Mouse (Mus musculus): ENCODE measurements around the gene Ppp1r36. TPM values are rescaled to one million over a fixed set of nuclear protein-coding genes. Genes with fewer than 3 reads are reported as not detected.

Gene Ppp1r36
- polyA plus RNA-seq, 1 experiment from 2014 or later = 1.2 TPM

DNA sequence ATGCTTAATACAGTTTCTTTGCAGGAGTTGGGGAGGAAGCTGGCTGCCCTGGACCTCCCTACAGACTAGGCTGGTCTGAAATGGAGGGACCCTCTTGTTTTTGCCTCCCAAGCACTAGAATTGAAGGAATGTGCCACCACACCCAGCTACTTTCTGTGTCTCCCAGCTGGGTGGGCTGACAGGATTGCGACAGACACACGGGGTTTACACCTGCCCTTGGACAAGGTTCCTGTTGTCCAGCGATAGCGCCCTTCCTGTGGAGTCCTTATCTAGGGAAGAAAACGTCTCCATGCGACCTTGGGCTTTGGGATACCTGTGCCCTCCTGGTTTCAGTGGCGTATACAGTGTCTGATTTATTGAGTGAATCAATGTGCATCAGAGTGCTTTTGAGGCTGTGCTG is 37.2 kb upstream of the Ppp1r36 start:
- 86% methylated on average over 7 of the region's 7 CpGs for WGBS
- Histone ChIP-seq H3K4me3 (ENCODE audit: low read depth, low read length) (no peak overlapping the region), H3K9ac (replicated peaks; ENCODE audit: low read length) (no peak overlapping the region), H3K27me3 (ENCODE audit: control insufficient read depth, insufficient read depth, low read length) (no peaks in the 10 kb centered on the region), H3K4me1 (ENCODE audit: control insufficient read depth, insufficient read depth, low read length) (no peaks in the 10 kb centered on the region), H3K36me3 (replicated peaks; ENCODE audit: control insufficient read depth, insufficient read depth, low read depth, low read length) (no peaks in the 10 kb centered on the region), H3K9me3 (replicated peaks; ENCODE audit: control insufficient read depth, low read length) (no peaks in the 10 kb centered on the region), H3K4me2 (ENCODE audit: low read depth, low read length) (no peak overlapping the region), H3K27ac (replicated peaks; ENCODE audit: low read depth, low read length) (no peak overlapping the region)
- DNase-seq (ENCODE audit: low spot score) (no peak), ATAC-seq (replicated peaks; ENCODE audit: insufficient number of reproducible peaks, low FRiP score, low TSS enrichment, low read depth) (no peak)

- no peaks in the 10 kb centered on the region for H3K4me1 ChIP-seq (ENCODE audit: control insufficient read depth, insufficient read depth, low read length)
- H3K27ac ChIP-seq (replicated peaks; ENCODE audit: low read depth, low read length) = no peak overlapping the region
- no peak for DNase-seq (ENCODE audit: low spot score)
- no peak for ATAC-seq (replicated peaks; ENCODE audit: insufficient number of reproducible peaks, low FRiP score, low TSS enrichment, low read depth)
- no peaks in the 10 kb centered on the region for H3K9me3 ChIP-seq (replicated peaks; ENCODE audit: control insufficient read depth, low read length)
- no peak overlapping the region for H3K9ac ChIP-seq (replicated peaks; ENCODE audit: low read length)
- no peaks in the 10 kb centered on the region for H3K27me3 ChIP-seq (ENCODE audit: control insufficient read depth, insufficient read depth, low read length)
- no peak overlapping the region for H3K4me3 ChIP-seq (ENCODE audit: low read depth, low read length)
- no peak overlapping the region for H3K4me2 ChIP-seq (ENCODE audit: low read depth, low read length)
- 92% methylated on average over 8 of the region's 8 CpGs for WGBS
- H3K36me3 ChIP-seq (replicated peaks; ENCODE audit: control insufficient read depth, insufficient read depth, low read depth, low read length) = no peaks in the 10 kb centered on the region
These were observed 32.0 kb upstream of the Ppp1r36 start for GRCm38 (mm10) chr12:76385342-76385741.

- Histone ChIP-seq H3K36me3 (replicated peaks; ENCODE audit: control insufficient read depth, insufficient read depth, low read depth, low read length) (no peaks in the 10 kb centered on the region), H3K4me1 (ENCODE audit: control insufficient read depth, insufficient read depth, low read length) (no peaks in the 10 kb centered on the region), H3K9ac (replicated peaks; ENCODE audit: low read length) (no peak overlapping the region), H3K4me3 (ENCODE audit: low read depth, low read length) (no peak overlapping the region), H3K27ac (replicated peaks; ENCODE audit: low read depth, low read length) (no peak overlapping the region), H3K4me2 (ENCODE audit: low read depth, low read length) (no peak overlapping the region), H3K27me3 (ENCODE audit: control insufficient read depth, insufficient read depth, low read length) (no peaks in the 10 kb centered on the region), H3K9me3 (replicated peaks; ENCODE audit: control insufficient read depth, low read length) (no peaks in the 10 kb centered on the region)
- DNase-seq (ENCODE audit: low spot score) (no peak), ATAC-seq (replicated peaks; ENCODE audit: insufficient number of reproducible peaks, low FRiP score, low TSS enrichment, low read depth) (no peak)
- WGBS = 87% methylated on average over 11 of the region's 11 CpGs
These were observed 28.5 kb upstream of the Ppp1r36 start for GRCm38 (mm10) chr12:76388794-76389193.

DNA sequence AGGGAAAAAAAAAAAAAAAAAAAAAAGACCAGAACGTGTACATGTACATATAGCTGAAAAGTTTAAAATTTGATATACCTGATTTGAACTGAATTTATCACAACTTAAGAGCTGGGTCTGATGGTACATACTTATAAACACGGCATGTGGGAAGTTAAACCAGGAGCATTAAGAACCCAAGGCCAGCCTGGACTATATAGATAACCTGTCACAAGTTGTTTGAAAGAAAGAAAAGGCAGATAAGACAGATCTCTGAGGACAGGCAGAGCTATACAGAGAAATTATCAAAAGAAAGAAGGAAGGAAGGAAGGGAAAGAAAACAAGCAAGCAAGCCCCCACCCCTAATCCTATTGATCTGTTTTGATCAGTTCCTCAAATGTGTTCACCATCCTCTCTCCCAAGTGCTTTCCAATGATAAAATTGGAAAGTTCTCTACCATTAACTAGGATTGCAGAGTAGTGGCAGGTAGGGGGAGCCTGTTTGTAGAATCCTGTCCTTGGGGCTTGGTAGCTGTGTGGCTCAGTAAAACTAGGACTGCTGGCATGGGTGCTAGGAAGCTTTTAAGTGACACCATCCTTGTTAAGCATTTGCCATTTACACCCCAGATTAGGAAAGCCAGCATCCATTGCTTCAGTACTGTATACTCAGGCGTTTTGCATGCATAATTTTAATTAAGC is 25.6 kb upstream of the Ppp1r36 start:
- Histone ChIP-seq H3K27me3 (ENCODE audit: control insufficient read depth, insufficient read depth, low read length) (no peaks in the 10 kb centered on the region), H3K9me3 (replicated peaks; ENCODE audit: control insufficient read depth, low read length) (no peaks in the 10 kb centered on the region), H3K36me3 (replicated peaks; ENCODE audit: control insufficient read depth, insufficient read depth, low read depth, low read length) (no peaks in the 10 kb centered on the region), H3K4me1 (ENCODE audit: control insufficient read depth, insufficient read depth, low read length) (no peaks in the 10 kb centered on the region), H3K27ac (replicated peaks; ENCODE audit: low read depth, low read length) (no peak overlapping the region), H3K4me3 (ENCODE audit: low read depth, low read length) (no peak overlapping the region), H3K4me2 (ENCODE audit: low read depth, low read length) (no peak overlapping the region), H3K9ac (replicated peaks; ENCODE audit: low read length) (no peak overlapping the region)
- ATAC-seq (replicated peaks; ENCODE audit: insufficient number of reproducible peaks, low FRiP score, low TSS enrichment, low read depth) (no peak), DNase-seq (ENCODE audit: low spot score) (no peak)
- WGBS = 76% methylated on average over 3 of the region's 3 CpGs

GRCm38 (mm10) chr12:76392979-76393378 is 24.4 kb upstream of the Ppp1r36 start:
- WGBS = 84% methylated on average over 5 of the region's 5 CpGs
- ATAC-seq (replicated peaks; ENCODE audit: insufficient number of reproducible peaks, low FRiP score, low TSS enrichment, low read depth) = no peak
- no peaks in the 10 kb centered on the region for H3K4me1 ChIP-seq (ENCODE audit: control insufficient read depth, insufficient read depth, low read length)

GRCm38 (mm10) chr12:76397281-76397680 is 20.1 kb upstream of the Ppp1r36 start:
- DNase-seq (ENCODE audit: low spot score) = no peak
- Histone ChIP-seq H3K27ac (replicated peaks; ENCODE audit: low read depth, low read length) (no peak overlapping the region), H3K9ac (replicated peaks; ENCODE audit: low read length) (no peak overlapping the region), H3K4me2 (ENCODE audit: low read depth, low read length) (no peak overlapping the region), H3K36me3 (replicated peaks; ENCODE audit: control insufficient read depth, insufficient read depth, low read depth, low read length) (no peaks in the 10 kb centered on the region), H3K4me3 (ENCODE audit: low read depth, low read length) (no peak overlapping the region), H3K9me3 (replicated peaks; ENCODE audit: control insufficient read depth, low read length) (no peaks in the 10 kb centered on the region), H3K4me1 (ENCODE audit: control insufficient read depth, insufficient read depth, low read length) (no peaks in the 10 kb centered on the region), H3K27me3 (ENCODE audit: control insufficient read depth, insufficient read depth, low read length) (no peaks in the 10 kb centered on the region)
- 78% methylated on average over 5 of the region's 5 CpGs for WGBS
- ATAC-seq (replicated peaks; ENCODE audit: insufficient number of reproducible peaks, low FRiP score, low TSS enrichment, low read depth) = no peak

More at GRCm38 (mm10) chr12:76392979-76393378, 24.4 kb upstream of the Ppp1r36 start:
- H3K4me3 ChIP-seq (ENCODE audit: low read depth, low read length) = no peak overlapping the region
- no peaks in the 10 kb centered on the region for H3K27me3 ChIP-seq (ENCODE audit: control insufficient read depth, insufficient read depth, low read length)
- H3K27ac ChIP-seq (replicated peaks; ENCODE audit: low read depth, low read length) = no peak overlapping the region
- H3K9ac ChIP-seq (replicated peaks; ENCODE audit: low read length) = no peak overlapping the region
- no peaks in the 10 kb centered on the region for H3K36me3 ChIP-seq (replicated peaks; ENCODE audit: control insufficient read depth, insufficient read depth, low read depth, low read length)
- H3K4me2 ChIP-seq (ENCODE audit: low read depth, low read length) = no peak overlapping the region
- H3K9me3 ChIP-seq (replicated peaks; ENCODE audit: control insufficient read depth, low read length) = no peaks in the 10 kb centered on the region
- no peak for DNase-seq (ENCODE audit: low spot score)

DNA sequence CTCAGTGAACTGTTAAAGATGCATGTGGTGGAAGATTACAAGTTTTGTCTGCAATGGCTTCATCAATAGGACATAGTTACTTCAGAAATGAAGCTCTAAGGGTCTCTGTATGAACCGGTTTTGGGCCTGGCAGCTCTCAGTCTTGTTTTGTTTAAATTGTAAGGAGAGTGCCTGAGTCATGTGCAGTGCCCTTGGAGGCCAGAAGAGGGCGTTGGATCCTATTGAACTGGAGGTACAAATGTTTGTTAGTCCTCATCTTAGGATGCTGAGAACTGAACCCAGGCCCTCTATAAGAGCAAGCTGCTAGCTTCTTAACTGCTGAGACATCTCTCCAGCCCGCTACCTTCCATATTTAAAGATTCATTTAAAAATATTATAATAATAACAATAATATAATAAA is 15.7 kb upstream of the Ppp1r36 start:
- ATAC-seq (replicated peaks; ENCODE audit: insufficient number of reproducible peaks, low FRiP score, low TSS enrichment, low read depth) = no peak
- no peak overlapping the region for H3K4me2 ChIP-seq (ENCODE audit: low read depth, low read length)
- DNase-seq (ENCODE audit: low spot score) = no peak
- no peak overlapping the region for H3K4me3 ChIP-seq (ENCODE audit: low read depth, low read length)
- H3K27me3 ChIP-seq (ENCODE audit: control insufficient read depth, insufficient read depth, low read length) = peaks cover 14% of the 10 kb centered on the region
- WGBS = 63% methylated on average over 3 of the region's 3 CpGs
- peaks cover 2% of the 10 kb centered on the region; the same call in 1 of the 2 replicates for H3K4me1 ChIP-seq (ENCODE audit: control insufficient read depth, insufficient read depth, low read length)
- H3K9me3 ChIP-seq (replicated peaks; ENCODE audit: control insufficient read depth, low read length) = no peaks in the 10 kb centered on the region
- H3K27ac ChIP-seq (replicated peaks; ENCODE audit: low read depth, low read length) = no peak overlapping the region
- no peak overlapping the region for H3K9ac ChIP-seq (replicated peaks; ENCODE audit: low read length)
- no peaks in the 10 kb centered on the region for H3K36me3 ChIP-seq (replicated peaks; ENCODE audit: control insufficient read depth, insufficient read depth, low read depth, low read length)

DNA sequence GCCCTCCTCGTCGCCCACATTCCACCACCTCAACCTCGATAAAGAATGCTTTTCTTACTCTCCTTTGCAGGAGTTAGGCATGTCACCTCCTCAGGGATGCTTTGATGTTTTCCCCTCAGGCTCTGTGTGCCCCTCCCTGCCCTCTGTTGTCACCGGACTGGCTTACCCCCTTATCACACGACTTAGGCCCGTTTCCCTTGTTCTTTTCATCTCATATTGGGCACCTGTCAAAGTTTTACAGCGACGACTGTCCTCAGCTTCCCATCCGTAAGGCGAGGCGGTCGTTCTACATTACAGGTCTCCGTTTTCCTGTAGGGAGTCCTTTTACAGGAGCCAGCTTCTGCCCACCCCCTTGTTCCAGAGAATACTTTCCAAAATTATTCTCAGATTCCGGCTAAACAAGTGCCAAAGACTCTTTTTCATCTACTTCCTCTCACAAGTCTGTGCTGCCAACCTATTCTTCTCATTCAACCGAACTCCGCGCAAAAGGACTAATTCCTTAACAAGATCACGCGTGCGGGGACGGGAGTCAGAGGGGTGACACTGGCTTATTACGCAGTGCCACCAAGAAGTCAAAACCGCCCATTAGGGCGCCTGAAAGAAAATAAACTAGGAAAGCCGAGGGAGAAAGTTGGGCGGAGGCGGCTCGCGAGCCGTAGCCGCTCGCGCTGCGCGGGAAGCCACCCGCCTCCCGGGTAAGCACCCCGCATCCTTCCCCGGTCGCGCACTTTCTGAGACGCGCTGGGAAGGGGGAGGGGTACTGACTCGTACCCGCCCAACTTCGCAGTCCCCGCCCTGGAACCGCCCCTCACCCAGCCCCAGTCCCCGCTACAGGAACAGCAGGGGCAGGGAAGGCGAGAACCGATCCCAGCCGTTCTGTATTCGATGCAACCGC is 14.1 kb upstream of the Ppp1r36 start:
- DNase-seq (ENCODE audit: low spot score) (peak; percentile 89), ATAC-seq (replicated peaks; ENCODE audit: insufficient number of reproducible peaks, low FRiP score, low TSS enrichment, low read depth) (peak; percentile 90)
- H3K27ac ChIP-seq (replicated peaks; ENCODE audit: low read depth, low read length) = peak overlapping the region; percentile 76
- H3K9me3 ChIP-seq (replicated peaks; ENCODE audit: control insufficient read depth, low read length) = no peaks in the 10 kb centered on the region
- H3K4me1 ChIP-seq (ENCODE audit: control insufficient read depth, insufficient read depth, low read length) = peaks cover 2% of the 10 kb centered on the region; the same call in 1 of the 2 replicates
- H3K4me3 ChIP-seq (ENCODE audit: low read depth, low read length) = peak overlapping the region; percentile 65
- 1% methylated on average over 54 of the region's 54 CpGs for WGBS
- peaks cover 14% of the 10 kb centered on the region for H3K27me3 ChIP-seq (ENCODE audit: control insufficient read depth, insufficient read depth, low read length)
- H3K9ac ChIP-seq (replicated peaks; ENCODE audit: low read length) = peak overlapping the region; percentile 64
- no peaks in the 10 kb centered on the region for H3K36me3 ChIP-seq (replicated peaks; ENCODE audit: control insufficient read depth, insufficient read depth, low read depth, low read length)
- H3K4me2 ChIP-seq (ENCODE audit: low read depth, low read length) = peak overlapping the region; percentile 71
